Mouse (Mus musculus): ENCODE measurements around the gene Slc25a29. TPM values are rescaled to one million over a fixed set of nuclear protein-coding genes. Genes with fewer than 3 reads are reported as not detected.

Gene Slc25a29
- total RNA-seq, 2 experiments from 2014 or later, result 18.4 to 22.1 TPM

DNA sequence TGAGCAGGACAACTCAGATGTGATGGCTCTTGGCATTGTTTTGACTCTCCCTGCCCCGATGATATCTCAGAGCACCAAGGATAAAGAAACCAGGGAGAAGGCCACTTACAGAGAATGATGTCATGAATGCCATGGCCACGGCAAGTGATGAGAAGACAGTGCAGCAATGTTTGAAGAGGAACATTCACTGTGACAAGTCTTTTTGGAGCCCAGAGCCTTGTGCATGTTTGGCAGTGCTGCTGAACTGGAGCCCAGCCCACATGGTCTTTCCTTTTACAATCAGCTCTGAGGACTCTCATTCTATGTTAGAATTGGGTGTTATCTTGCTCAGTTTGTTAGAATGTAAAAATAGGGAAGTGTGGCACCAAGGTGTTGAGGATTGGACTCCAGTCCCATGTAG, 27.2 kb downstream of the Slc25a29 start:
- no peak for DNase-seq (ENCODE audit: extremely low spot score in 1 of 2, low spot score in 1 of 2)

DNA sequence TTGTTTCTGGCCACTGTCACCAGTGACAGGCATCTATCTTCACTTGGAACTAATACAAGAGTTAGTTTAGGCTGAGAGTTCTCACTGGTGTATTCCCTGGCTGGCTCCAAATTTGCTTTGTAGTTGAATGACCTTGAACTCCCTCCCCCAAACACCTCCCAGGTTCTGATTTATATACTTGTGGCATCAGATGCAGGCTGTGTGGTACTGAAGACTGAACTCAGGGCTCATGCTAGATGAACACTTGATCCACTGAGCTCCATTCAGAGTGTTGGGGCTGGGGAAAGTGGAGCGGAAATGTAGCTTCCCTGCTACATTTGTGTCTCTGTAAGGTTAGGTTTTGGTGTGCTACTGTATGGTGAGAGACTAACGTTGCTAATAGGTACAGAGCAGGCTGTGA, 31.3 kb downstream of the Slc25a29 start:
- no peak for DNase-seq (ENCODE audit: extremely low spot score in 1 of 2, low spot score in 1 of 2)

DNA sequence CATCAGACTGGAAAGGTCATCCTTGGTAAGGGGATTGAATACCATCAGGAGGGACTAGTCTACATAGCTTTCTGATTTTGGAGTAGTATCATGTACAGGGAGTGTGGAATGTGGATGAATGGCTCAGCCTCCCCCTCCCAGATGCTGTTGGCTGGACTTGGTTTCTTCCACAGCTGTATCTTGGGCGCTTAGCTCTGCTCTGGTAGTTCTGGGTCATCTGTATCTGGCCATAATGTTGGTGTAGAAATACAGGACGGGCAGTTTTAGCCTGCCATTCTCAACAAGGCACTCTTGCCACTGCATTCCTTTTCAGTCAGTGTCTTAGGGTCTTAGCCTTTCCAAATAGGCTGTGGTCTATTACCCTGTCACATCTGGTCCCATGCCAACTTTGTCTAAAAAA, 34.1 kb downstream of the Slc25a29 start:
- no peak for DNase-seq (ENCODE audit: extremely low spot score in 1 of 2, low spot score in 1 of 2)

- DNase-seq (ENCODE audit: extremely low spot score in 1 of 2, low spot score in 1 of 2), result no peak
Observed at GRCm38 (mm10) chr12:108794979-108795537, 40.6 kb downstream of the Slc25a29 start.

DNA sequence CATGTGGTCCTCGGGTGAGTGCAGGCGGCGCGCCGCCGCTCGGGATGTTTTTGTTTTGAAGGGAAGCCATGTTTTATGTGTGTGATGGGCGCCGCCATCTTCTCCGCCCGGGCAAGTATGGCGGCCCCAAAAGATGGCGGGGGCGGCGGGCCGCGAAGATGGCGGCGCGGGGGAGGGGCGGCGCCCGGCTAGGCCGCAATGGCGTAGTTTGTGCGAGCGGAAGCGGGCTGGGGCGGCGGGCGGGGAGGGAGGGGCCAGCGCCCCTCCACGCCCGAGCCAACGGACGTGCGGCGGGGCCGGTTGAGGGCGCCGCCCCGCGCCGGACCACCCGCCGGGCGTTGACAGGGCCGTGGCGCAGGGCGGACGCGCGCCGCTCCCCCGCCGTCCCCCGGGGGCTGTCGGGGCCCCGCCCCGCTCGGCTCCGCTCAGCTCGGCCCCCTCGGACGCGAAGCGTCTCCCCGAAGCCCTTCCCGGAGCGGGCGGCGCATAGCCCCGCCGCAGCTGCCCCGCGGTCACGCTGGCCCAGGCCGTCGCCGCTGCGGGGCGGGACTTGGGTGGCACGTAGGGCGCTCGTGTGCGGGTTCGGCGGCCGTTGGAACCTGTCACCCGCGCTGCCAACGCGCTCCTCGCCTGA, 41.5 kb downstream of the Slc25a29 start:
- peak; percentile 61 to 75 for DNase-seq (ENCODE audit: extremely low spot score in 1 of 2, low spot score in 1 of 2)

DNA sequence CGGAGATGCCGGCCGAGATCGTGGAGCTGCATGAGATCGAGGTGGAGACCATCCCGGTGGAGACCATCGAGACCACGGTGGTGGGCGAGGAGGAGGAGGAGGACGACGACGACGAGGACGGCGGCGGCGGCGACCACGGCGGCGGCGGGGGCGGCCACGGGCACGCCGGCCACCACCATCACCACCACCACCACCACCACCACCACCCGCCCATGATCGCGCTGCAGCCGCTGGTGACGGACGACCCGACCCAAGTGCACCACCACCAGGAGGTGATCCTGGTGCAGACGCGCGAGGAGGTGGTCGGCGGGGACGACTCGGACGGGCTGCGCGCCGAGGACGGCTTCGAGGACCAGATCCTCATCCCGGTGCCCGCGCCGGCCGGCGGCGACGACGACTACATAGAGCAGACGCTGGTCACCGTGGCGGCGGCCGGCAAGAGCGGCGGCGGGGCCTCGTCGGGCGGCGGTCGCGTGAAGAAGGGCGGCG, 42.2 kb downstream of the Slc25a29 start:
- no peak for DNase-seq (ENCODE audit: extremely low spot score in 1 of 2, low spot score in 1 of 2)

- peak; percentile 87 to 96 for DNase-seq (ENCODE audit: extremely low spot score in 1 of 2, low spot score in 1 of 2)
Observed at GRCm38 (mm10) chr12:108792546-108793452, 42.9 kb downstream of the Slc25a29 start, which contains the start of gene Yy1. Gene Yy1, plus strand, starts transcription at chr12:108792973.

DNA sequence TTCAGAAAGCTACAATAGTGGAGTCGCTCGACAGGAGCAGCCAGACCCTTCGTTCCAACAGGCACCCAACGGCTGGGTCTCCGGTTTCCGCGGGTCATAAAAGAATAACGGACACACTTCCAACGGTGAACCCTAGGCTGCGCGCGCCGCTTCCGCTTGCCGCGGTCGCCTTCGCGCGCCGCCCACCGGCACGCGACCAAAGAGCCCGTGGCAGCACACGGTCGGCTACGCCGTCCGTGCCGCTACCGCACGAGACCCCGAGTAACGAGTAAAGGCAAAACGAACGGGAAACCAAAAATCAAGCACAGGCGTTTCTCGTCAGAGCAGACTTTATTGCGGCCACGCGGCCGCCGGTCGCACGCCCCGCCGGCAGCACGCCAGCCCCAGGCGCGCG, 43.5 kb downstream of the Slc25a29 start:
- peak in 1 of 2 experiments; percentile 74 for DNase-seq (ENCODE audit: extremely low spot score in 1 of 2, low spot score in 1 of 2)

- no peak for DNase-seq (ENCODE audit: extremely low spot score in 1 of 2, low spot score in 1 of 2)
Observed at GRCm38 (mm10) chr12:108787329-108787728, 48.4 kb downstream of the Slc25a29 start.

- DNase-seq (ENCODE audit: extremely low spot score in 1 of 2, low spot score in 1 of 2), result no peak
Observed at GRCm38 (mm10) chr12:108785161-108785560, 50.5 kb downstream of the Slc25a29 start.

DNA sequence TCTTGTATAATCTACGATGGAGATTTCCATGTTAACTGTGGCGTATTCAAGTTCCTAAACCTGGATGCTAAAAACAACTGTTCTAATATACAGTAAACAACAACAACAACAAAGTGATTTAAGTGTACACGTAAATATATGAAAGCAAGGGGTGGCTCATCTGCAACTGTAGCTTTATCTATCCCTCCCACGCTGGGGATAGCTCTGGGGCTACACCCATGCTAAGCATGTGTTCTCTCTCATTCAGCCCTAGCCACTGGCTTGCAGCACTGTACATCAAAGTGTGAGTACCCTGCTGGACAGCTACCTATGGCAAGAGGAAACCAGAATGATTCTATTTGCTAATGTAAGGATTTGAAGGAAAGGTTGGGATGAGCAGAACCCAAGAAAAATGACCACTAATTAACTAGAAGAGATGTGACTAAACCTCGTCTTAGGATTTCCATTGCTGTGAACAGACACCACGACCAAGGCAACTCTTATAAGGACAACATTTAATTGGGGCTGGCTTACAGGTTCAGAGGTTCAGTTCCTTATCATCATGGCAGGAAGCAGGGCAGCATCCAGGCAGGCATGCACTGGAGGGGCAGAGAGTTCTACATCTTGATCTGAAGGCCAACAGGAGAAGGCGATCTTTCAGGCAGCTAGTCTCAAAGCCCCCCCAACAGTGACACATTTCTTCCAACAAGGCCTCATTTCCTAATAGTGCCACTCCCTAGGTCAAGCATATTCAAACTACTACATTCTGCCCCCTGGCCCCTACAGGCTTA, 55.4 kb downstream of the Slc25a29 start:
- DNase-seq (ENCODE audit: extremely low spot score in 1 of 2, low spot score in 1 of 2), result no peak

Small RNAs within 50 kb of the gene (microRNA-seq; reads per million reads assigned to microRNA genes)
- 95.7 to 95.8 reads per million in 2 experiments for gene Mir345

Other genes with a start within 250 kb of the Slc25a29 start
- 1 to 10 TPM; 3.6 to 3.8 TPM for gene Degs2, start 133.6 kb downstream of the Slc25a29 start, total RNA-seq (2021)
- 10 to 100 TPM; 48.9 to 51.6 TPM for gene Yy1, start 42.9 kb downstream of the Slc25a29 start, total RNA-seq (2021)
- gene Slc25a47, start 163 bp upstream of the Slc25a29 start, total RNA-seq (2021), result 10 to 100 TPM in 1 of 2 experiments, 1 to 10 TPM in 1; 10.0 to 12.0 TPM
- gene Wdr25, start 57.7 kb upstream of the Slc25a29 start, total RNA-seq (2021), result 10 to 100 TPM; 11.6 to 12.0 TPM
- gene Wars, start 58.3 kb upstream of the Slc25a29 start, total RNA-seq (2021), result 10 to 100 TPM; 83.6 to 86.7 TPM
- 100 to 1,000 TPM; 132 to 149 TPM for gene Begain, start 232.3 kb upstream of the Slc25a29 start, total RNA-seq (2021)

Data from layer of hippocampus, postnatal 25 days (tissue).